Mouse (Mus musculus): ENCODE results near the gene Etfa. TPM values are rescaled to one million over a fixed set of nuclear protein-coding genes. Genes with fewer than 3 reads are reported as not detected.

The Etfa gene
- polyA plus RNA-seq, 1 experiment from 2014 or later = 353 TPM

DNA sequence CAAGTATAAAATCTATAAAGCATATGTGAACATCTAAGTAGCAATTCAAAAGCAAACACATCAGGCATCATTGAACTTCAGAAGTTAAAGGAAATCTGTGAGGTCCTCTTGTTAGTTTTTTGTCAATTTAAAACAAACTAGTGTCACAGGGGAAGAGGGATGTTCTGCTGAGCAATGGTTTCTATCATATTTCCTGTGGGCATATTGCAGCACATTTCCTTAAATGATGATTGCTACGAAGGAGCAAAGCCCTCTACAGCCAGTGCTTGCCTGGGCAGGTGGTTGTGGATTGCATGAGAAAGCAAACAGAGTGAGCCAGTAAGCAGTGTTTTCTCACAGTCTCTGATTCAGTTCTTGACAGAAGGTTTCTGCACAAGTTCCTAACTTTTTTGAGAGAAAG, 36.0 kb downstream of the Etfa start:
- H3K9me3 ChIP-seq (ENCODE audit: control insufficient read depth, low read length) = no peaks in the 10 kb centered on the region
- H3K4me2 ChIP-seq (ENCODE audit: low read depth, low read length) = no peak overlapping the region
- ATAC-seq = no peak
- no peaks in the 10 kb centered on the region for H3K27me3 ChIP-seq (replicated peaks; ENCODE audit: control insufficient read depth, insufficient read depth, low read length)
- no peak overlapping the region for H3K4me3 ChIP-seq (ENCODE audit: low read length)
- no peaks in the 10 kb centered on the region for H3K36me3 ChIP-seq (ENCODE audit: control insufficient read depth, insufficient read depth, low read length)
- H3K4me1 ChIP-seq (ENCODE audit: control insufficient read depth, insufficient read depth, low read length) = no peaks in the 10 kb centered on the region
- H3K27ac ChIP-seq (ENCODE audit: low read length) = no peak overlapping the region
- no peak overlapping the region for H3K9ac ChIP-seq (ENCODE audit: low read depth, low read length)
- WGBS = 66% methylated on average over 1 of the region's 1 CpGs

DNA sequence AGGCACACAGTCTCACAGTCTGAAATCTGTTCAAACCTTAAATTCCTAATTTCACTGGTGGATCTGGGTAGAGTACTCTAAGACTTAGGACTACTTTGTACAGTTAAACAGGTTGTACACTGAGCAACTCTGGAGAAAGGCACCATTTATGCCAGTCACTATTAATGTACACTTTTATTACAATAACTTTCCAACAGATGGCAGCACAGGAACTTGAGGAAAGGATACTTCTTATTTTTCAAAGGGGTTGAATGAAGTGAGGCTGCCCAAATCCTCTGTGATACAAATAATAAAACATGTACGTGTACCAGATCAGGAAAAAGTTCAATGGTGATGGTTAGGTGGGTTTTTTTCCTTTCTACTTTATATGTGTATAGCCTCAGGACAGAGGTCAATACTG, 43.6 kb downstream of the Etfa start:
- no peak overlapping the region for H3K9ac ChIP-seq (ENCODE audit: low read depth, low read length)
- 48% methylated on average over 1 of the region's 1 CpGs for WGBS

DNA sequence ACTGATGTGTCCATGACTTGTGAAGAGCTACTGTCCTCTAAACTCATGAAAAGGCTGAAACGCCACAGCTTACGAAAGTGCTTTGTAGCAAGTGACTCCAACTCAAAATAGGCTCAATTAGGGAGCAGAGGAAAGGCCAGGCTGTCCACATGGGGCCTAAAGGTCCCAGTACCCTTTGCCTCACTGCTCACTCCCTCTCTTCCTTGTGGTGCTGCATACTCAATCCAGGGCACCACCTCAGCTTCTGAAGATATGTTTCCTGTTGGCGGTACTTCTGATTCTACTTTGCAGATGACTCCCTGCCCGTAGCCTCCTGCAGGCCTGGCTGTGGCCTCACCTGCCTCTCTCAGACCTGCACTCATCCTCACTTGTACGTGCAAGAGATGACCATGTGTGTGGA, 58.7 kb downstream of the Etfa start:
- H3K27me3 ChIP-seq (replicated peaks; ENCODE audit: control insufficient read depth, insufficient read depth, low read length) = no peaks in the 10 kb centered on the region
- H3K9ac ChIP-seq (ENCODE audit: low read depth, low read length) = no peak overlapping the region
- H3K36me3 ChIP-seq (ENCODE audit: control insufficient read depth, insufficient read depth, low read length) = peaks cover 3% of the 10 kb centered on the region; the same call in 1 of the 2 replicates
- H3K4me1 ChIP-seq (ENCODE audit: control insufficient read depth, insufficient read depth, low read length) = no peaks in the 10 kb centered on the region
- ATAC-seq = no peak
- H3K9me3 ChIP-seq (ENCODE audit: control insufficient read depth, low read length) = no peaks in the 10 kb centered on the region
- WGBS = 89% methylated on average over 5 of the region's 5 CpGs
- no peak overlapping the region for H3K4me2 ChIP-seq (ENCODE audit: low read depth, low read length)
- no peak overlapping the region for H3K27ac ChIP-seq (ENCODE audit: low read length)
- H3K4me3 ChIP-seq (ENCODE audit: low read length) = no peak overlapping the region

More for the DNA sequence above, 43.6 kb downstream of the Etfa start:
- ATAC-seq = no peak
- H3K4me1 ChIP-seq (ENCODE audit: control insufficient read depth, insufficient read depth, low read length) = no peaks in the 10 kb centered on the region
- no peak overlapping the region for H3K27ac ChIP-seq (ENCODE audit: low read length)
- H3K36me3 ChIP-seq (ENCODE audit: control insufficient read depth, insufficient read depth, low read length) = no peaks in the 10 kb centered on the region
- no peaks in the 10 kb centered on the region for H3K27me3 ChIP-seq (replicated peaks; ENCODE audit: control insufficient read depth, insufficient read depth, low read length)
- no peaks in the 10 kb centered on the region for H3K9me3 ChIP-seq (ENCODE audit: control insufficient read depth, low read length)
- no peak overlapping the region for H3K4me2 ChIP-seq (ENCODE audit: low read depth, low read length)
- H3K4me3 ChIP-seq (ENCODE audit: low read length) = no peak overlapping the region

DNA sequence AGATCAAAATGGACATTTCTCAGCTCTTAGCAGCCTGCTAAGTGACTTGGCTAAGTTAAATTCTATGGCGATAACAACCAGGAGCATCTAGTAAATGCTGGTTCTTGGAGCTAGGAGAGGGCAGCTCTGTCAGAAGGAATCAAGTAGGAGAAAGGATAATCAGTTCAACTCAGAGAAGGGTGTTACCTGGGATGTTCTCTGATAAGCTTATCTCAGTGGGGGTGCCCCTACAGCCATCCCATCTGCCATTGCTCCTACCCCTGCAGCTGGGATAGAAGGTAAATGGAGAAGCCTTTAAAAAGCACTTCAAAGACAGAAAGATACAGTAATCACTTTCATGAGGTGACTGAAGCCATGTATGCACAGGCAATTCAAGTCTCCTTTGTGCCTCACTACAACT, 59.1 kb downstream of the Etfa start:
- H3K9me3 ChIP-seq (ENCODE audit: control insufficient read depth, low read length) = no peaks in the 10 kb centered on the region
- H3K4me3 ChIP-seq (ENCODE audit: low read length) = no peak overlapping the region
- no peaks in the 10 kb centered on the region for H3K27me3 ChIP-seq (replicated peaks; ENCODE audit: control insufficient read depth, insufficient read depth, low read length)
- H3K4me2 ChIP-seq (ENCODE audit: low read depth, low read length) = no peak overlapping the region
- no peak overlapping the region for H3K27ac ChIP-seq (ENCODE audit: low read length)
- no peak for ATAC-seq
- WGBS = 94% methylated on average over 1 of the region's 1 CpGs
- peaks cover 3% of the 10 kb centered on the region; the same call in 1 of the 2 replicates for H3K36me3 ChIP-seq (ENCODE audit: control insufficient read depth, insufficient read depth, low read length)
- H3K4me1 ChIP-seq (ENCODE audit: control insufficient read depth, insufficient read depth, low read length) = no peaks in the 10 kb centered on the region
- H3K9ac ChIP-seq (ENCODE audit: low read depth, low read length) = no peak overlapping the region

DNA sequence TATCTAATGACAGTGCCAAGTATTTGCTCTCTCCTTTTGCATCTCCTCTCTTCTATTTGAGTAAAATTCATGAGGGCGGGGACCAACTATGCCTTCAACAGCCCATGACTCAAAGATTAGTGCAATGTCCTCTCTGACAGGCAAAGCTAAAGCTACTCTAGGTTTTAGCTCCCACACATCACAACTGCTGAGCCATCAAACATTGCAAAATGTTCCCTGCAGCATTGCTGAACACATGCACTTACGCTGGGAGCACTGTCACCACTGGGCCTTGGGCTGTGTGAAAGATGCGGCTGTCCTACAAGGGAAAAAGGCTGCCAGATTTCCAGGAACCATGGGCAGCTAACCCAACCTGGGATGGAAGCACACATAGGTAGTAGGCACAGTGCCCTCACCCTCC, 60.6 kb downstream of the Etfa start:
- H3K27ac ChIP-seq (ENCODE audit: low read length) = no peak overlapping the region
- H3K9ac ChIP-seq (ENCODE audit: low read depth, low read length) = no peak overlapping the region
- peaks cover 3% of the 10 kb centered on the region; the same call in 1 of the 2 replicates for H3K36me3 ChIP-seq (ENCODE audit: control insufficient read depth, insufficient read depth, low read length)
- 88% methylated on average over 3 of the region's 3 CpGs for WGBS
- H3K4me1 ChIP-seq (ENCODE audit: control insufficient read depth, insufficient read depth, low read length) = no peaks in the 10 kb centered on the region
- no peak overlapping the region for H3K4me2 ChIP-seq (ENCODE audit: low read depth, low read length)
- H3K4me3 ChIP-seq (ENCODE audit: low read length) = no peak overlapping the region
- no peaks in the 10 kb centered on the region for H3K9me3 ChIP-seq (ENCODE audit: control insufficient read depth, low read length)
- ATAC-seq = no peak
- H3K27me3 ChIP-seq (replicated peaks; ENCODE audit: control insufficient read depth, insufficient read depth, low read length) = no peaks in the 10 kb centered on the region

DNA sequence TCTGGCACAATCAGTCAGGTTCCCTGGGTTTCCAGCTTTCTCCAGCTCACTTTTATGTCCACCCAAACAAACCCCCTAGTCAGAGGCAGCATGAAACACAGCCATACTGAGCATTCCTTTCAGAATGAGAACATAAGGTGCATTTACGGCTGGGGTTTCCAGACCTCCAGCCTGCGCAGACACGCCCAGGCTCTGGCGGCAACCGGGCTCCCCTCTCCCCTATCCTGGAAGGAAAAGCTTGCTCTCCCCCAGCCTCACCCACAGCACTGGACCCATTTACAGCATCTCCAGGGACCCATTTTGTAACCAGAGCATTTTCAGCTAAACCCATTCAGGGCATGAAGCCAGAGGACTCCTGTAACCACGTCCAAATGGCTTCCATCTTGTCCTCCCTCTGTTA, 62.0 kb downstream of the Etfa start:
- Histone ChIP-seq H3K4me3 (ENCODE audit: low read length) (no peak overlapping the region), H3K9me3 (ENCODE audit: control insufficient read depth, low read length) (no peaks in the 10 kb centered on the region), H3K9ac (ENCODE audit: low read depth, low read length) (no peak overlapping the region), H3K4me2 (ENCODE audit: low read depth, low read length) (no peak overlapping the region), H3K36me3 (ENCODE audit: control insufficient read depth, insufficient read depth, low read length) (no peaks in the 10 kb centered on the region), H3K27me3 (replicated peaks; ENCODE audit: control insufficient read depth, insufficient read depth, low read length) (no peaks in the 10 kb centered on the region), H3K4me1 (ENCODE audit: control insufficient read depth, insufficient read depth, low read length) (no peaks in the 10 kb centered on the region), H3K27ac (ENCODE audit: low read length) (no peak overlapping the region)
- ATAC-seq = no peak
- 75% methylated on average over 6 of the region's 6 CpGs for WGBS

DNA sequence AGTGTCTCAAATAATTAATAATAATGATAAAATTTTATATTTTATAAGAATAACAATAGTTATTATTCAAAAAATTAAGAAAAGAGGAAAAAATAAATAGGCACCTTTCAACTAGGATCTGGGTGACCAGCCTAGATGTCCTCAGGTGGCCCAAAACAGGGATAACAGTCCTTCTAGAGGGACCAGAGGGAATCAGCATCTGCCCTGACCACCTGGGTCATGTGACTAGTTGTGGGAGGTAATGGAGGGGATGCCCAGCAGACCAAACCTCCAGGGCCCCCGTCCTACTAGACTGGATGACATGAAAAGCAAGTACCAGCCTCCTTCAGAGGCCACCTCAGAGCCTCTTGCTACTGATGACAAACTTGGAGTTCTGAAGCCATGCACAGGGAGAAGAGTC, 62.9 kb downstream of the Etfa start:
- Histone ChIP-seq H3K9ac (ENCODE audit: low read depth, low read length) (no peak overlapping the region), H3K4me1 (ENCODE audit: control insufficient read depth, insufficient read depth, low read length) (no peaks in the 10 kb centered on the region), H3K4me2 (ENCODE audit: low read depth, low read length) (no peak overlapping the region), H3K9me3 (ENCODE audit: control insufficient read depth, low read length) (no peaks in the 10 kb centered on the region), H3K27ac (ENCODE audit: low read length) (no peak overlapping the region), H3K36me3 (ENCODE audit: control insufficient read depth, insufficient read depth, low read length) (no peaks in the 10 kb centered on the region), H3K27me3 (replicated peaks; ENCODE audit: control insufficient read depth, insufficient read depth, low read length) (no peaks in the 10 kb centered on the region), H3K4me3 (ENCODE audit: low read length) (no peak overlapping the region)
- ATAC-seq = no peak
- WGBS = 60% methylated on average over 1 of the region's 1 CpGs

DNA sequence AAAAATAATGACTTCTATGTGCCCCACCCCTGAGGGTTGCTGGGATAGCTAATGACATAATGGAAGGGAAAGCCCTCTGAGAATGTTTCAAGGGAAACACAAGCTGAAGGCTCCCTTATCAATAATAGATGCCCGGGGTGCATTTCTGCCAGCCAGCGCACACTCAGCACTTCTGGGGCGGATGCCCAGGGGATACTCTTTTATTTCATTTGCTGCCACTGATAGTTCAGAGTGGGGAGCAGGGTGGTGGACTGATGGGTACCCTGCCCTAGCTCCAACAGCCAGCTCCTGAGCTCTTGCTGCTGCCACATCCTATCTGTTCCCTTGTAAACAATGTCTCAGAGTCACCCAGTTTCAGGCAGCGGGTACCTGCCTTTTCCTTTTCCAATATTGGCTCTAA, 64.5 kb downstream of the Etfa start:
- no peak for ATAC-seq
- 87% methylated on average over 4 of the region's 4 CpGs for WGBS

DNA sequence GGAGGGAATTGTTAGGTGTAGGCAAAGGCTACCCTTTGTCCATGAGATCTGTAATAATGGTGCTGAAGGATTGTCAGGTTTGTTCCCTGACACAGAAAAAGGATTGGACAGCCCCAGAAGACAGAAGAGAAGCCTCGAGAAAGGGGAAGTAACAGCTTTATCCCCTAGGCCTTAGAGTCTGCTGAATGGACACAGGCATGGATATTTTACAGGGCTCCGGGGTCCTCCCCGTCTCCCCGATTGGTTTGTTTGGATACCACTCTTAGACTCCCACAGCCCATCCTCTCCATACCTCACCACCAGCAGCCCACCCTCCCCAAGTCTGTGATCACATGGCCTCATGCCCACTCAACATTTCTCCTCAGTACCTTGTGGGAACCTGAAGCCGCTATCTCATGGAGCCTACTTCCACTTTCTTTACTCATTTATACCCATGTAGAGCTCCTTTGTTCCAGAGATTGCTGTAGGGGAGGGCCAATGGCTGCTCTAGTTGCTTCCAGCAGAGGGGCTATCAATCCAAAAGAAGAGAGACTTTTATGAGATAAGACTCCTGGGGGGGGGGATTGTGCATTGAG, 72.8 kb downstream of the Etfa start:
- WGBS = 84% methylated on average over 5 of the region's 5 CpGs
- no peak overlapping the region for H3K9ac ChIP-seq (ENCODE audit: low read depth, low read length)
- no peak overlapping the region for H3K4me2 ChIP-seq (ENCODE audit: low read depth, low read length)
- no peaks in the 10 kb centered on the region for H3K27me3 ChIP-seq (replicated peaks; ENCODE audit: control insufficient read depth, insufficient read depth, low read length)
- no peak for ATAC-seq
- no peaks in the 10 kb centered on the region for H3K36me3 ChIP-seq (ENCODE audit: control insufficient read depth, insufficient read depth, low read length)
- no peaks in the 10 kb centered on the region for H3K4me1 ChIP-seq (ENCODE audit: control insufficient read depth, insufficient read depth, low read length)
- H3K27ac ChIP-seq (ENCODE audit: low read length) = no peak overlapping the region
- H3K4me3 ChIP-seq (ENCODE audit: low read length) = no peak overlapping the region
- H3K9me3 ChIP-seq (ENCODE audit: control insufficient read depth, low read length) = no peaks in the 10 kb centered on the region

More for the DNA sequence above, 64.5 kb downstream of the Etfa start:
- no peaks in the 10 kb centered on the region for H3K9me3 ChIP-seq (ENCODE audit: control insufficient read depth, low read length)
- no peaks in the 10 kb centered on the region for H3K27me3 ChIP-seq (replicated peaks; ENCODE audit: control insufficient read depth, insufficient read depth, low read length)
- H3K36me3 ChIP-seq (ENCODE audit: control insufficient read depth, insufficient read depth, low read length) = no peaks in the 10 kb centered on the region
- H3K4me1 ChIP-seq (ENCODE audit: control insufficient read depth, insufficient read depth, low read length) = no peaks in the 10 kb centered on the region
- no peak overlapping the region for H3K27ac ChIP-seq (ENCODE audit: low read length)
- H3K4me3 ChIP-seq (ENCODE audit: low read length) = no peak overlapping the region
- no peak overlapping the region for H3K9ac ChIP-seq (ENCODE audit: low read depth, low read length)
- no peak overlapping the region for H3K4me2 ChIP-seq (ENCODE audit: low read depth, low read length)

DNA sequence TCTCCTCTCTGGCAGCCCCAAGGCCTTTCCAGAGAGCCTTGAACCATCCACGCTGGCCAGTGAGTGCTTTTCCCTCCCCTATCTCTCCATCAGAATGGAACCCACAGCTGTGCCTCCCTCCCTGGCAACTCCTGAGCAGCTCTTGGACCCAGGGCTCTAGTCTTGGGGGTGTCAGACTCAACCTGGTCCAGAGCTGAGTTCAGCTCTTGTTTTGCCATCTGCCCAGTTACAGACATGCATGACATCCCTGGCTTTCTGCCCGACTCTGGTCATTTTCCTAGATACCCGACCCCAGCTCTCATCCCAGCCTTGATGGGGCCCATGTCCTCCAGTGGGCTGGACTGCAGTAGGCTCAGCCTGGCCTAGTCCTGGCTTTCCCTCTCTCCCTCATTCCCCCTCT, 73.6 kb downstream of the Etfa start:
- Histone ChIP-seq H3K4me3 (ENCODE audit: low read length) (no peak overlapping the region), H3K9me3 (ENCODE audit: control insufficient read depth, low read length) (no peaks in the 10 kb centered on the region), H3K4me1 (ENCODE audit: control insufficient read depth, insufficient read depth, low read length) (no peaks in the 10 kb centered on the region), H3K9ac (ENCODE audit: low read depth, low read length) (no peak overlapping the region), H3K36me3 (ENCODE audit: control insufficient read depth, insufficient read depth, low read length) (no peaks in the 10 kb centered on the region), H3K27ac (ENCODE audit: low read length) (no peak overlapping the region), H3K27me3 (replicated peaks; ENCODE audit: control insufficient read depth, insufficient read depth, low read length) (no peaks in the 10 kb centered on the region), H3K4me2 (ENCODE audit: low read depth, low read length) (no peak overlapping the region)
- WGBS = 37% methylated on average over 3 of the region's 3 CpGs
- 0 out of 2 replicates have a peak, but pooled peaks have one; percentile 31 for ATAC-seq
